Mouse (Mus musculus): ENCODE measurements around the gene Grik2. TPM values are rescaled to one million over a fixed set of nuclear protein-coding genes. Genes with fewer than 3 reads are reported as not detected.

The Grik2 gene
- polyA plus RNA-seq, 1 experiment from 2014 or later: 0.74 TPM

GRCm38 (mm10) chr10:49597652-49598051 is 190.9 kb downstream of the Grik2 start:
- Histone ChIP-seq H3K4me3 (ENCODE audit: low read depth, low read length) (no peak overlapping the region), H3K27me3 (ENCODE audit: control insufficient read depth, insufficient read depth, low read length) (no peaks in the 10 kb centered on the region), H3K27ac (ENCODE audit: low read depth, low read length) (no peak overlapping the region), H3K36me3 (ENCODE audit: control insufficient read depth, insufficient read depth, low read length) (no peaks in the 10 kb centered on the region), H3K4me2 (no peak overlapping the region), H3K9me3 (replicated peaks; ENCODE audit: control insufficient read depth, low read length) (no peaks in the 10 kb centered on the region), H3K9ac (ENCODE audit: low read depth, low read length) (no peak overlapping the region), H3K4me1 (ENCODE audit: control insufficient read depth, insufficient read depth, low read length) (no peaks in the 10 kb centered on the region)
- no peak for ATAC-seq (replicated peaks; ENCODE audit: insufficient number of reproducible peaks, low FRiP score, low TSS enrichment)
- 68% methylated on average over 2 of the region's 2 CpGs for WGBS (ENCODE audit: insufficient replicate concordance)

GRCm38 (mm10) chr10:49573514-49573913 is 215.1 kb downstream of the Grik2 start:
- H3K9ac ChIP-seq (ENCODE audit: low read depth, low read length): no peak overlapping the region
- H3K27ac ChIP-seq (ENCODE audit: low read depth, low read length): no peak overlapping the region
- no peak overlapping the region for H3K4me2 ChIP-seq
- no peaks in the 10 kb centered on the region for H3K36me3 ChIP-seq (ENCODE audit: control insufficient read depth, insufficient read depth, low read length)
- ATAC-seq (replicated peaks; ENCODE audit: insufficient number of reproducible peaks, low FRiP score, low TSS enrichment): no peak
- no peaks in the 10 kb centered on the region for H3K4me1 ChIP-seq (ENCODE audit: control insufficient read depth, insufficient read depth, low read length)
- H3K27me3 ChIP-seq (ENCODE audit: control insufficient read depth, insufficient read depth, low read length): no peaks in the 10 kb centered on the region
- H3K9me3 ChIP-seq (replicated peaks; ENCODE audit: control insufficient read depth, low read length): no peaks in the 10 kb centered on the region
- H3K4me3 ChIP-seq (ENCODE audit: low read depth, low read length): no peak overlapping the region
- WGBS (ENCODE audit: insufficient replicate concordance): 77% methylated on average over 7 of the region's 7 CpGs

GRCm38 (mm10) chr10:49559872-49560407 is 228.6 kb downstream of the Grik2 start:
- Histone ChIP-seq H3K27me3 (ENCODE audit: control insufficient read depth, insufficient read depth, low read length) (no peaks in the 10 kb centered on the region), H3K4me3 (ENCODE audit: low read depth, low read length) (no peak overlapping the region), H3K9ac (ENCODE audit: low read depth, low read length) (no peak overlapping the region), H3K4me2 (no peak overlapping the region), H3K36me3 (ENCODE audit: control insufficient read depth, insufficient read depth, low read length) (no peaks in the 10 kb centered on the region), H3K27ac (ENCODE audit: low read depth, low read length) (no peak overlapping the region), H3K4me1 (ENCODE audit: control insufficient read depth, insufficient read depth, low read length) (no peaks in the 10 kb centered on the region), H3K9me3 (replicated peaks; ENCODE audit: control insufficient read depth, low read length) (no peaks in the 10 kb centered on the region)
- WGBS (ENCODE audit: insufficient replicate concordance): 72% methylated on average over 1 of the region's 1 CpGs
- no peak; the same call in 1 of the 2 replicates for ATAC-seq (replicated peaks; ENCODE audit: insufficient number of reproducible peaks, low FRiP score, low TSS enrichment)

GRCm38 (mm10) chr10:49542249-49542648 is 246.3 kb downstream of the Grik2 start:
- no peaks in the 10 kb centered on the region for H3K9me3 ChIP-seq (replicated peaks; ENCODE audit: control insufficient read depth, low read length)
- H3K4me1 ChIP-seq (ENCODE audit: control insufficient read depth, insufficient read depth, low read length): no peaks in the 10 kb centered on the region
- no peaks in the 10 kb centered on the region for H3K27me3 ChIP-seq (ENCODE audit: control insufficient read depth, insufficient read depth, low read length)
- no peak overlapping the region for H3K27ac ChIP-seq (ENCODE audit: low read depth, low read length)
- H3K9ac ChIP-seq (ENCODE audit: low read depth, low read length): no peak overlapping the region
- H3K4me2 ChIP-seq: no peak overlapping the region
- 54% methylated on average over 1 of the region's 1 CpGs for WGBS (ENCODE audit: insufficient replicate concordance)
- H3K36me3 ChIP-seq (ENCODE audit: control insufficient read depth, insufficient read depth, low read length): no peaks in the 10 kb centered on the region
- ATAC-seq (replicated peaks; ENCODE audit: insufficient number of reproducible peaks, low FRiP score, low TSS enrichment): no peak
- H3K4me3 ChIP-seq (ENCODE audit: low read depth, low read length): no peak overlapping the region

GRCm38 (mm10) chr10:49519752-49520151 is 268.8 kb downstream of the Grik2 start:
- Histone ChIP-seq H3K4me3 (ENCODE audit: low read depth, low read length) (no peak overlapping the region), H3K27me3 (ENCODE audit: control insufficient read depth, insufficient read depth, low read length) (no peaks in the 10 kb centered on the region), H3K9me3 (replicated peaks; ENCODE audit: control insufficient read depth, low read length) (no peaks in the 10 kb centered on the region), H3K4me1 (ENCODE audit: control insufficient read depth, insufficient read depth, low read length) (no peaks in the 10 kb centered on the region), H3K4me2 (no peak overlapping the region), H3K9ac (ENCODE audit: low read depth, low read length) (no peak overlapping the region), H3K36me3 (ENCODE audit: control insufficient read depth, insufficient read depth, low read length) (no peaks in the 10 kb centered on the region), H3K27ac (ENCODE audit: low read depth, low read length) (no peak overlapping the region)
- 89% methylated on average over 1 of the region's 1 CpGs for WGBS (ENCODE audit: insufficient replicate concordance)
- no peak for ATAC-seq (replicated peaks; ENCODE audit: insufficient number of reproducible peaks, low FRiP score, low TSS enrichment)

- Histone ChIP-seq H3K9ac (ENCODE audit: low read depth, low read length) (no peak overlapping the region), H3K27ac (ENCODE audit: low read depth, low read length) (no peak overlapping the region), H3K36me3 (ENCODE audit: control insufficient read depth, insufficient read depth, low read length) (no peaks in the 10 kb centered on the region), H3K9me3 (replicated peaks; ENCODE audit: control insufficient read depth, low read length) (no peaks in the 10 kb centered on the region), H3K4me3 (ENCODE audit: low read depth, low read length) (no peak overlapping the region), H3K27me3 (ENCODE audit: control insufficient read depth, insufficient read depth, low read length) (no peaks in the 10 kb centered on the region), H3K4me1 (ENCODE audit: control insufficient read depth, insufficient read depth, low read length) (no peaks in the 10 kb centered on the region), H3K4me2 (no peak overlapping the region)
- 63% methylated on average over 1 of the region's 1 CpGs for WGBS (ENCODE audit: insufficient replicate concordance)
- ATAC-seq (replicated peaks; ENCODE audit: insufficient number of reproducible peaks, low FRiP score, low TSS enrichment): no peak
These were observed 287.9 kb downstream of the Grik2 start for GRCm38 (mm10) chr10:49500628-49501027.

- no peak overlapping the region for H3K4me2 ChIP-seq
- no peaks in the 10 kb centered on the region for H3K36me3 ChIP-seq (ENCODE audit: control insufficient read depth, insufficient read depth, low read length)
- H3K9me3 ChIP-seq (replicated peaks; ENCODE audit: control insufficient read depth, low read length): no peaks in the 10 kb centered on the region
- no peak overlapping the region for H3K9ac ChIP-seq (ENCODE audit: low read depth, low read length)
- no peaks in the 10 kb centered on the region for H3K4me1 ChIP-seq (ENCODE audit: control insufficient read depth, insufficient read depth, low read length)
- ATAC-seq (replicated peaks; ENCODE audit: insufficient number of reproducible peaks, low FRiP score, low TSS enrichment): no peak
- H3K4me3 ChIP-seq (ENCODE audit: low read depth, low read length): no peak overlapping the region
- no peak overlapping the region for H3K27ac ChIP-seq (ENCODE audit: low read depth, low read length)
- 77% methylated on average over 1 of the region's 1 CpGs for WGBS (ENCODE audit: insufficient replicate concordance)
- no peaks in the 10 kb centered on the region for H3K27me3 ChIP-seq (ENCODE audit: control insufficient read depth, insufficient read depth, low read length)
These were observed 291.3 kb downstream of the Grik2 start for GRCm38 (mm10) chr10:49497302-49497701.

GRCm38 (mm10) chr10:49481439-49481838 is 307.1 kb downstream of the Grik2 start:
- no peak overlapping the region for H3K4me2 ChIP-seq

GRCm38 (mm10) chr10:49480085-49480749 is 308.3 kb downstream of the Grik2 start:
- Histone ChIP-seq H3K4me3 (ENCODE audit: low read depth, low read length) (no peak overlapping the region), H3K9me3 (replicated peaks; ENCODE audit: control insufficient read depth, low read length) (no peaks in the 10 kb centered on the region), H3K27ac (ENCODE audit: low read depth, low read length) (no peak overlapping the region), H3K36me3 (ENCODE audit: control insufficient read depth, insufficient read depth, low read length) (no peaks in the 10 kb centered on the region), H3K9ac (ENCODE audit: low read depth, low read length) (no peak overlapping the region), H3K27me3 (ENCODE audit: control insufficient read depth, insufficient read depth, low read length) (no peaks in the 10 kb centered on the region), H3K4me2 (no peak overlapping the region), H3K4me1 (ENCODE audit: control insufficient read depth, insufficient read depth, low read length) (no peaks in the 10 kb centered on the region)
- WGBS (ENCODE audit: insufficient replicate concordance): 76% methylated on average over 5 of the region's 5 CpGs
- ATAC-seq (replicated peaks; ENCODE audit: insufficient number of reproducible peaks, low FRiP score, low TSS enrichment): no peak

More at GRCm38 (mm10) chr10:49481439-49481838, 307.1 kb downstream of the Grik2 start:
- H3K36me3 ChIP-seq (ENCODE audit: control insufficient read depth, insufficient read depth, low read length): no peaks in the 10 kb centered on the region
- no peaks in the 10 kb centered on the region for H3K27me3 ChIP-seq (ENCODE audit: control insufficient read depth, insufficient read depth, low read length)
- no peaks in the 10 kb centered on the region for H3K4me1 ChIP-seq (ENCODE audit: control insufficient read depth, insufficient read depth, low read length)
- no peak for ATAC-seq (replicated peaks; ENCODE audit: insufficient number of reproducible peaks, low FRiP score, low TSS enrichment)
- no peaks in the 10 kb centered on the region for H3K9me3 ChIP-seq (replicated peaks; ENCODE audit: control insufficient read depth, low read length)
- no peak overlapping the region for H3K27ac ChIP-seq (ENCODE audit: low read depth, low read length)
- 81% methylated on average over 4 of the region's 4 CpGs for WGBS (ENCODE audit: insufficient replicate concordance)
- no peak overlapping the region for H3K4me3 ChIP-seq (ENCODE audit: low read depth, low read length)
- H3K9ac ChIP-seq (ENCODE audit: low read depth, low read length): no peak overlapping the region
